Mouse (Mus musculus) thymus, adult 2 months (tissue): Measurements from ENCODE around the gene Smarca4.

Source experiments
- CTCF ChIP-seq: fragments of 200-500 bp; IDR thresholded peaks from 2 replicates; pipeline ENCODE4 v1.5.1; 2012; ENCODE audit warnings: mild to moderate bottlenecking, control low read depth, low read length, moderate library complexity, borderline replicate concordance; ENCODE audit not compliant: control insufficient read depth, poor library complexity, insufficient read depth; ENCODE audit errors: extremely low read depth
- POLR2A ChIP-seq: fragments of 200-500 bp; IDR thresholded peaks from 2 replicates; pipeline ENCODE4 v1.6.1; 2012; ENCODE audit warnings: mild to moderate bottlenecking, low read length, control low read depth, moderate library complexity; ENCODE audit not compliant: control insufficient read depth, poor library complexity, insufficient read depth; ENCODE audit errors: extremely low read depth

DNA sequence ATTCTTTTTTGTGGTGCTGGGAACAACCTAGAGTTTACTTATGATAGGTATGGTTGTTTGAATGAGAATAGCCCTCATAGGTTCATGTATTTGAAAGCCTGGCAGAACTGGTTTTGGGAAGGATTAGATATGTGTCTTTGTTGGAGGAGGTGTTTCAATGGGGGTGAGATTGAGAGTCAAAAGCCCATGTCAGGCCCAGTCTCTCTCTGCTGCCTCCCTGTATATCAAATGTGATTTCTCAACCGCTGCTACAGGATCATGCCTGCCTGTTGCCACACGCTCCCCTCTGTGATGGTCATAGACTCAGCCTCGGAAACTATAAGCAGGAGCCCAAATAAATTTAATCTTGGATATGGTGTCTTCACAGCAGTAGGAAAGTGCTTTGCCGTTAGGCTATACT, 4.3 kb downstream of the Smarca4 start:
- TF ChIP-seq CTCF (no peak), POLR2A (no peak)
